Mouse (Mus musculus) frontal cortex, adult 2 months (tissue): ENCODE data around the gene Saal1. TPM values are rescaled to one million over a fixed set of nuclear protein-coding genes. Genes with fewer than 3 reads are reported as not detected.
"Not testable (repeated sequence)": the region's sequence is repeated elsewhere in the genome, so short reads cannot be mapped to it uniquely, and the experiment has no call there.

Experiments
- DNase-seq, 2 experiments: peaks; one replicate each; pipeline ENCODE4 v3.0.0; 2022; ENCODE audit warnings: low spot score in 1 of 2; ENCODE audit errors: extremely low spot score in 1 of 2
- polyA plus RNA-seq: library from polyadenylated mRNA; depleted of rRNA; stranded (reverse); fragments of >200 nt; gene quantifications from 2 replicates; pipeline ENCODE4 v1.2.3, GENCODE M21; 2012

Gene Saal1
- polyA plus RNA-seq, 1 experiment, result 9.1 TPM

GRCm38 (mm10) chr7:46700521-46701025 lies 9.9 kb downstream of the Saal1 start:
- DNase-seq, result no peak

GRCm38 (mm10) chr7:46696754-46697153 lies 13.7 kb downstream of the Saal1 start:
- DNase-seq, result no peak

- DNase-seq, result no peak
These were observed 23.7 kb downstream of the Saal1 start for GRCm38 (mm10) chr7:46686827-46687226.

DNA sequence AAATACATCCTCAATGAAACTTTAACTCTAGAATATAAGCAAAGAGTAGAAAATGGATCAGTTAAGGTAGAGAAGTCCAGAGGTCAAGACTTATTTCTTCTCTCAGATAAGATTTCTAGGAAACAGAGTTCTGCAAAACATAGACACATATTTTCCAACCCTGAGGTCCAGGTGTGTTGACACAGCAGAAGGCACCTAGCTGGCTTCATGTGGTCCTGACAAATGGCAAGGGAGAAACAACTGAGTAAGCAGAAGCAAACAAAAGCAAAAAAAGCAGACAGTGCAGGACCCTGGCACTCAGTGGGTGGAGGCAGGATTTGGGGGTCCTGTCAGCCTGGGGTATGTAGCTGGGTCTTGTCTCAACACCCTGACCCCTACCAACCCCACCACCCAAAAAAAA lies 29.7 kb downstream of the Saal1 start:
- no peak for DNase-seq

DNA sequence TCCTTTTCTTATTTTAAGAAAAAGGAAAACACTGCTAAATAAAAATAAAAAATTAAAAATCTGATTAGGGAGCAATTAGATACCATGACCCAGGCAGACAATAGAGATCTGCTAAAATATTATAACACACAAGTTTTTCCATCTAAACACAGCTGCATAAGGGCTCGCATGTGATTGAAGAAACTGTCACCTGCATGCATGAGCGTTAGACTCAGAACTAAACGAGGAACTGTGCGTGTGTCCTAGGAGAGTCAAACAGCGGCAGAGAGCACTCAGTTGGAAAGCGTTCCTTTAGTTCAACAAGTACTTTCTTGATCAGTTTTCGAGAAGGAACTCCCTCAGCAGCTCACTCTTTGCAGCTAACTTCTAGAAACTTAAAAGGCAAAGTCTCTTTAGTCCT lies 31.4 kb downstream of the Saal1 start:
- DNase-seq, result not testable (repeated sequence)

GRCm38 (mm10) chr7:46678417-46678816 lies 32.1 kb downstream of the Saal1 start:
- DNase-seq, result no peak

- no peak for DNase-seq
These were observed 33.6 kb downstream of the Saal1 start for GRCm38 (mm10) chr7:46676808-46677360.

GRCm38 (mm10) chr7:46675886-46676285 lies 34.6 kb downstream of the Saal1 start:
- DNase-seq, result no peak

DNA sequence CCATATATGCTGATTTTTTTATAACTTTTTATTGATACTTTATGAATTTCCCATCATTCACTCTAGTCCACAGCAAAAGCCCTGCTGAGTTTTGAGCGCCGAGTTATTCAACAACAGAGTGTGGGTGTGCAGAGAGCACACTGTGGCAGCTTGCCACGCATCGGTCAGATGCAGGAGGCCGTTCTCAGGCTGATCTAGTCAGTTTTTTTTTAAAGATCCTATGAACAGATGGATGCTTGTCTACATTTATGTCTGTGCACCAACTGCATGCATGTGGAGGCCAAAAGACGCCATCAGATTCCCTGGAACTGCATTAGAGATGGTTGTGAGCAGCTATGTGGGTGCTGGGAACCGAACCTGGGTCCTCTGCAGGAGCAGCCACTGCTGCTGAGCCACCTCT lies 35.4 kb downstream of the Saal1 start:
- no peak for DNase-seq

DNA sequence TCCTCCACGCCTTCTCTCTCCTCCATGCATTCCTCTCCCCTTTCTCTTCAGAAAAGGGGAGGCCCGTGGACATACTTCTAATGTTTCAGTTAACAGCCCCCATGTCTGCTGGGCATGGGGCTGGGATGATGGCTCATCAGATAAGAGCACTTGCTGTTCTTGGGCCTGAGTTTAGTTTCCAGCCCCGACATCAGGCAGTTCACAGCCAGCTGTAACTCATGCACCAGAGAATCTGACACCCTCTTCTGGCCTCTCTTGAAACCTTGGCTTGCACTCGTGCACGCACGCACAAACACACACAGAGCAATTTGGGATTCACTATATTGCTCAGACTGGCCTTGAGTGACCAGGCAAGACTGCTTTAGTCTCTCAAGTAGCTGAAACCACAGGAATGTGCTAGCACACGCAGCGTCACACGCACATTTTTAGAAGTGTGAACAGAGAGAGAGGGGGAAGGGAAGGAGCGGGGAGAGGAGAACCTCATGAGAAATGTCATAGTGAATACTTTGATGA lies 38.3 kb downstream of the Saal1 start, which contains the start of gene Tph1:
TSS of gene Tph1 (minus strand) at position 378 of the 513 bp plus-strand sequence.
- DNase-seq, result no peak

- DNase-seq, result no peak
These were observed 43.2 kb downstream of the Saal1 start for GRCm38 (mm10) chr7:46667256-46667655.

DNA sequence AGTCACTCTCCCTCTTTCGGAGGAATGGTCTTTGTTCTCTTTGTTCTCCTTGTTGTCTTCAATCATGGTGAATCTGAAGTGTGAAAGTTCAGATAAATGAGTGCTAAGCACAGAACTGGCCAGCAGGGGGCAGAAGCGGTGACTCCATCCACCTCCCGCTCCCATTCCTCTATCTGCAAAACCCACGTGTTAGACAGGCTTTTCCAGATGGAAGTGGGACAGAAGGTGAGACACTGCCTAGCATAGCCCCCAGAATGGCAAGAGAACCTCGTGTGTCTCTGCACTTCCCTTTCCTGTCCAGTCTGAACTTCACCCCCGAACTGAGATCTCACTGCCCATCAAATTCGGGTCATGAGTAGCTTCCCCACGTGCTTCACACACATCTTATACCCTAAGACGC lies 45.2 kb downstream of the Saal1 start:
- DNase-seq, result no peak

- DNase-seq, result no peak
These were observed 48.8 kb downstream of the Saal1 start for GRCm38 (mm10) chr7:46661591-46662090.

DNA sequence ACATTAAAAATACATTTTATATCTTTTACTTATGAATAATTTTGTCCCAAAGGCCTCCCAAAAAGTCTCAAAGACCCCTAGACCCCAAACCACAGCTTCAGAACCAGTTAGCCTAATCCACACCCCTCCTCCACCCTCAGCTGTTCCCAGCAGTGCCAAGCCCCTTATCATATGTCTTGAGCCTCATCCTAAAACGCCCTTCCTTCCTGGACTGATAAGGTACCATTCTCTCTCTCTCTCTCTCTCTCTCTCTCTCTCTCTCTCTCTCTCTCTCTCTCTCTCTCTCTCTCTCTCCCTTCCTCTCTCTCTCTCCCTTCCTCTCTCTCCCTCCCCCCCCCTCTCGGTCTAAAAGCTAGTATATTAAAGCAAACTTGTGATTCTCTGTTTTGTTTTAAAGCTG lies 58.2 kb downstream of the Saal1 start:
- no peak for DNase-seq

DNA sequence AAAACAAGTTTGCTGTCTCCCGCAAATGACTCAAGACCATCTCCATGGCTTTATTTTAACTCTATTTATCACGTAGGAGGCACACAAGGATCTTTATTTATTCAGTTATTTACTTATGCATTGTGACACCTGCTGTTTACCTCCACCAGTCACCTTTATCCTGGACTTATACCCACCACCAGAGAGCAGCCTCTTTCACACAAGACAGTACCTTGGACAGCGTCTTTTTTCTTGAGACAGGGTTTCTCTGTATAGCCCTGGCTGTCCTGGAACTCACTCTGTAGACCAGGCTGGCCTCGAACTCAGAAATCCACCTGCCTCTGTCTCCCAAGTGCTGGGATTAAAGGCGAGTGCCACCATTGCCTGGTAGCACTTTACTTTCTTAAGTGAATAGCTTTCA lies 60.2 kb downstream of the Saal1 start:
- DNase-seq, result not testable (repeated sequence)

DNA sequence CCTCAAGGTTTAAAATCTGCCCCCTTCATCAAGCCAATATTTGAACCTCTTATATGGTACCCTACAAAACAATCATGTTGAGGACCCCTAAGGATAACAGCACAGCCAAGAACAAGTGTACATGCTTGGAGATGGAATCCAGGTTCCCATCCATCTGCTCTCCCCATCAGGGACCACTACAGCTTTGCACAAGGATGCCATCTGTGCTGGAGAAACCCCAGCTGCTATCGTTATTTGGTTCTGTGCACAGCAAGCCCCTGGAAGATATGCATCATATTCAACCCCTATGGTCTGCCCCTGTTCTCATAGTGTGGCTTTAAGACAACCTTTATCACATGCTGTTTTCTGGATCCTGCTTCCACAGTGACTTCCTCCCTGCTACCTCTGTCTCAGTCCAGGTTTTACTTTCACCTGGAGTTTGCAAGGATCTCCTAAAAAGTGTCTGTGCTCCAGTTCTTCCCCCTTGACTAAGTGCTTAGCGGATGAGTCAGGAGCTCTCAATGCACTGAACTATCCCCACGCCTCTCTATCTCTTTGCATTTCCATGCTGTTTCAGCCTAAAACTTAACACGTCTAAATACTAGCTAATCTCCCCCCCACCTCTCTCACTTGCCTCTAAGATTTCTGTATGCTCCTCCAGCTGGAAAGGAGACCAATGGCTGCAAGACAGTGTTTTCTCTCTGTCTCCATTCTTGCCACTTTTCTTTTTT lies 61.9 kb downstream of the Saal1 start:
- no peak for DNase-seq

GRCm38 (mm10) chr7:46643172-46643571 lies 67.3 kb downstream of the Saal1 start:
- DNase-seq, result peak in 1 of 2 experiments; percentile 61

GRCm38 (mm10) chr7:46640062-46640461 lies 70.4 kb downstream of the Saal1 start:
- no peak for DNase-seq

DNA sequence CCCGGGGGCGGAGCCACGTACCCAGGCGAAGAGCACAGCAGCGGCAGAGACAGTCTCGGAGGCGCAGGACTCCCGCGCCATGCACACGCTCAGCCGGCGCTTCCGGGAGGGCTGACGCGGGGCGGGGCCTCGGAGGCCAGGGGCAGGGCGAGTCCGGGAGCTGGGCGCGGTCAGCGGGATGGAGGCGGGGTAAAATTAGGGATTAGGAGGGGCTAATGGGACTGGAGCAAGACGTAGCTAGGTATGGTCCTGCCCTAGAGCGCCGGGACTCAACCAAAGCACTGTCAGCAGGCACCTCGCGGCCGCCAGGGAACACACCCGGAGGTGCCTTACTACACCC lies 70.8 kb downstream of the Saal1 start, which contains the start of gene Sergef:
TSS of gene Sergef (minus strand) at position 116 of the 340 bp plus-strand sequence.
- peak; percentile 77 to 91 for DNase-seq

DNA sequence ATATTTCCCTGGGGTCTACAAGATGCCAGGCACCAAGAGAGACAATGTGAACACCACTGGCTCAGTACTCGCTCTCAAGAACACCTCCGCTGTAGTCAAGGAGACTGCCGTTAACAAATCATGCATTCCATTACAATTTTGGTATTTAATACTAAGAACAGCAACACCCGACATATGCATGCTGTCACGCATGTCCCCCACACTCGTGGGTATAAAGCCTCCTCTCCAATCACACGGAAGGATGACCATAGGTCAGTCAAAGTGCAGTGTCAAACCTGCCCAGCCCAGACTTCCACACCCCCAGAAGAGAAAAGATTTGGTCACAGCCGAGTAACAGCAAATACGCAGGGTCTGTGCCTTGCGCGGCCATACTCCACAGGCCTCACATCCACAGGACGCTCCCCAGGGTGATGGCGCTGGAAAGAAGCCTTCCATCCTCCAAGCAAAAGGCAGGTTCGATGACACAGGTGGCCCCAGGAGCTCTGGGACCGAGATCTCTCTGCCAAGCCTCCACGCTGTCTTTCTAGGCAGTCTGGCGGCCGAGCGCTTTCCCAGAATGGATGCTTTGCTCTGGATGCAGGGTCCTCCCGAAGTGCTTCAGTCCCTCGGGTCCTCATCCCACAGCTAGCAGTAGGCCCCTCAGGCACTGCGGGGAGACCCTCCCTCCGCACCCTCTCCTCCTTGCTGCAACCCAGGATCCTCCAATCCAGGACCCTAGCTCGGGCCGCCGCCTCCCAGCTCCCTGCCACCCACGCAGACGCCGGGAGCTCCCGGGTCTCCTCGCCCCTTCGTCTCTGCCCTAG lies 71.4 kb downstream of the Saal1 start:
- peak in 1 of 2 experiments; percentile 42 for DNase-seq
